Mouse (Mus musculus) embryo, embryonic 11.5 days (tissue): ENCODE results near the gene Pigt.
A peak's percentile ranks its signal among the peaks of the same experiment; 100 is the strongest.

Experiments
- DNase-seq: peaks from one replicate; pipeline ENCODE4 v3.0.0-alpha.2; 2012; ENCODE audit warnings: low read depth, low spot score

Gene Pigt

DNA sequence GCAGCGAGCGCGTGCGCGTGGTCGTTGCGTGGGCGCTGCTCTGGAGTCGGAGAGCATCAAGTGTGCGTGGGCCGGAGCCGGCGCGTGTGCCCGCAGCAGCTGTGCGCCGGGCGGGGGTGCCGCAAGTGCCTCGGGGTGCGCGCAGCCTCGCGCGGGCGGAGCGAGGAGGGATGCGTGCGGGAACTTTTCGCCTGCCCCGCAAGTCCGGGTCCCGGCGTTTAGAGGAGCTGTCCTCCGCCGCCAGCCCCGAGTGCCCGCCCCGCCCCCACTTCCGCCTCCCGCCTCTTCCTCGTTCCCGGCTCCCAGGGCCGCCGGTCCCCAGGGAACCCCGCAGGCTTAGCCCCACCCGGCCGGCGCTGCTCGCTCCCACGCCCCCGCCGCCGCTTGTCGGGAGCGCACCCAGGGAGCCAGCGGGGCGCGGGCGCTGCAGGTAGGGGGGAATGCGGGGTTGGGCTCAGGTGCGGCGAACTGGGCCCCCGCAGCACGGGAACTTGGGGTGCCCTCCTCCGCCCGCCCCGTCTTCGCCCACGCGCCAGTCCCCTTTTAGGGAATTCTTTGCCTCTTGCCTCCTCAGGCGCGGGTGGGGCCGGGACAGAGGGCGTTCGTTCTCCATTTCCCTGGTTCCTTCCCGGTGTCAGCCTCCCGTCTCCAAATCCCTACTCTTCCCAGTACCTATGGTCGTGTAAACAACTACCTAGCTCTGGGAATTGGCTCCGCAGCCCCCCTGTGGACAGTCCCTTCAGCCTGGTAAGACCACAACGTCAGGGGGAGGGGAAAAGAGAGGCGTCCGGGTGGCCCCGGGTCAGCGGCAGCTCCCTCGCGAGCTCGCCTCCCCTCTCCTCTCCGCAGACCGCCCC is 10.8 kb upstream of the Pigt start:
- no peak for DNase-seq

DNA sequence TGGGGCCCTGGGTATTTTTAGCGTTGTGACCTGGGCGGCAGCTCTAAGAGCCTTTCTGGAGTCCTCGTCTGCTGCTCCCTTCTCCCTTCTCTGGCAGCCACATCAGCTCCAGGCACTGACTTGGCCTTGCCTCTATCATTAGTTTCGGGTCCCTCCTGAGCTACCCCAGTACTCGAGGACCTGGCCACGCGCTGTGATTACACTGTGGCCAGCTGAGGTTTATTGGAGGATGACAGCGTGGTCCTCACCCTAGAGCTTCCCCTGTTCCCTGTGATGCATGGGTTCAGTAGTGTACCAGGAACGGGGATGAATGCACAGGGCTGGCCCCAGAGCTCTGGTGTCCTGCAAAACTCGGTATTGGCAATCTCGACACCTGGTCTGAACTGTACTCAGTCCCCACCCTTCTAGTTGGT is 10.2 kb upstream of the Pigt start:
- DNase-seq: no peak

GRCm38 (mm10) chr2:164487812-164488211 is 9.5 kb upstream of the Pigt start:
- no peak for DNase-seq

- no peak for DNase-seq
Measured at GRCm38 (mm10) chr2:164494126-164494525, 3.2 kb upstream of the Pigt start.

DNA sequence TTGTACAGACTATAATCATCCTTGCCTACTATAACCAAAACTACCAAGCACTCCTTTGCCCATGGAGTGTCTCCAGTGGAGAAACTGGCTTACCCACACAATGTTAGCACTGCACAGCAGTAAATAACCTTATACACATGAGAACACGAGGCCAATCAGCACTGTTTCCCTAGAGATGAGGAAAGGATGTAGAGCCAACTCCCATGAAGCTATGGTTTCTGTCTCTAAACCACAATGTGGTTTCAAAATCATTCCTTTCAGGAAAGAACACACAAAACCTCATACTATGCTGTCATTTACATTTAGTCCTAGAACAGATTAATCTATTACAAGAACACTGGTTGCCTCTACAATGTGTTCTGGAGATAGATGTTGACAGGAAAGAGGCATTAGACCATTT is 989 bp upstream of the Pigt start:
- DNase-seq: no peak

DNA sequence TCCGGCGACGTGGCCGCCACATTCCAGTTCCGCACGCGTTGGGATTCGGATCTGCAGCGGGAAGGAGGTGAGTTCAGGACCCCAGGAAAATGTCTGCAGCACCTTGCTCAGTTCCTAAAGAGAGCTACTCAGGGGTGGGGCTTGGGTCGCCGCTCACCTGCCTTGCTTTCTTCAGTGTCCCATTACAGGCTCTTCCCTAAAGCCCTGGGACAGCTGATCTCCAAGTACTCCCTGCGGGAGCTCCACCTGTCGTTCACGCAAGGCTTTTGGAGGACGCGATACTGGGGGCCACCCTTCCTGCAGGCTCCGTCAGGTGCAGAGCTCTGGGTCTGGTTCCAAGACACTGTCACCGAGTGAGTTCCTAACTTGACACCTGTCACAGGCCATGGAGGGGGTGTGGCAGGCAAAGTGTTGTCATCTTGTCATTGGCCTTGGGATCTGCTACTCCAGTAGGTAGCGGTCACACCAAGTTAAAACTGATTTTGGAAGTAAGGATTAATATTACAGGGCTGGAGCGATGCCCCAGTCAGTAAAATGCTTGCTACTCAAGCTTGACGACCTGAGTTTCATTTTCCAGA is 460 bp downstream of the Pigt start:
- no peak for DNase-seq

GRCm38 (mm10) chr2:164499317-164499716 is 2.0 kb downstream of the Pigt start:
- no peak for DNase-seq

GRCm38 (mm10) chr2:164500511-164500910 is 3.2 kb downstream of the Pigt start:
- no peak for DNase-seq

- DNase-seq: no peak
Measured at GRCm38 (mm10) chr2:164504919-164505318, 7.6 kb downstream of the Pigt start.

DNA sequence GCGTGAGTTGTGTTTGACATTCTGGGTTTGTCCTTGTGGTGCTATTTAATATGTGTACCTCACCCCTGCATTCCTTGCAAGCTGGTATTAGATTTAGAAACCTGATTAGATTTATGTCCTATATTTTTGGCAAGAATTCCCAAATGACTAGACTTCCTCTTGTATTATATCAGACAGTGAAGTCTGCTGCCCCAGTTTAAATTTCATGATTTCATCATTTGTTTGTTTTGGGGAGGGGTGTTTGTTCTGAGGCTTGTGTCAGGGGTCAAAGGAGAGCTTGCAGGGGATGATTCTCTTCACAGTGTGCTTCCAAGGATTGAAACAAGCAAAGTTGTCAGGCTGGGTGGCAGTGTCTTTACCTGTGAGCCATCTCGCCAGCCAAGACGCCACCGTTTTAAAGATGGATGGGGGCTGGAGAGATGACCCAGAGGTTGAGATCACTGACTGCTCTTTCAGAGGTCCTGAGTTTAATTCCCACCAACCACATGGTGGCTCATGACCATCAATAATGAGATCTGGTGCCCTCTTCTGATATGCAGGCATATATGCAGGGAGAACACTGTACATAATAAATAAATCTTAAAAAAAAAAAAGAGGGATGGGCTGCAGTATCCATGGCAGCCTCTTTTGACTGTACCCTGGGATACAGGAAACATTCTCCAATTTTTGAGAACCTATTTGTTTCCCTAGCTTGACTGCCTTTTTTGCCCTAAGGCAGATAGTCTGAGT is 8.5 kb downstream of the Pigt start:
- DNase-seq: no peak

- no peak for DNase-seq
Measured at GRCm38 (mm10) chr2:164507811-164508210, 10.5 kb downstream of the Pigt start.

GRCm38 (mm10) chr2:164510621-164511190 is 13.4 kb downstream of the Pigt start:
- DNase-seq: no peak

- DNase-seq: no peak
Measured at GRCm38 (mm10) chr2:164512121-164512909, 15.0 kb downstream of the Pigt start.

GRCm38 (mm10) chr2:164513389-164513788 is 16.1 kb downstream of the Pigt start:
- DNase-seq: no peak

GRCm38 (mm10) chr2:164514916-164515315 is 17.6 kb downstream of the Pigt start:
- DNase-seq: no peak

GRCm38 (mm10) chr2:164515897-164516296 is 18.6 kb downstream of the Pigt start:
- no peak for DNase-seq

GRCm38 (mm10) chr2:164516592-164516991 is 19.3 kb downstream of the Pigt start:
- DNase-seq: no peak

DNA sequence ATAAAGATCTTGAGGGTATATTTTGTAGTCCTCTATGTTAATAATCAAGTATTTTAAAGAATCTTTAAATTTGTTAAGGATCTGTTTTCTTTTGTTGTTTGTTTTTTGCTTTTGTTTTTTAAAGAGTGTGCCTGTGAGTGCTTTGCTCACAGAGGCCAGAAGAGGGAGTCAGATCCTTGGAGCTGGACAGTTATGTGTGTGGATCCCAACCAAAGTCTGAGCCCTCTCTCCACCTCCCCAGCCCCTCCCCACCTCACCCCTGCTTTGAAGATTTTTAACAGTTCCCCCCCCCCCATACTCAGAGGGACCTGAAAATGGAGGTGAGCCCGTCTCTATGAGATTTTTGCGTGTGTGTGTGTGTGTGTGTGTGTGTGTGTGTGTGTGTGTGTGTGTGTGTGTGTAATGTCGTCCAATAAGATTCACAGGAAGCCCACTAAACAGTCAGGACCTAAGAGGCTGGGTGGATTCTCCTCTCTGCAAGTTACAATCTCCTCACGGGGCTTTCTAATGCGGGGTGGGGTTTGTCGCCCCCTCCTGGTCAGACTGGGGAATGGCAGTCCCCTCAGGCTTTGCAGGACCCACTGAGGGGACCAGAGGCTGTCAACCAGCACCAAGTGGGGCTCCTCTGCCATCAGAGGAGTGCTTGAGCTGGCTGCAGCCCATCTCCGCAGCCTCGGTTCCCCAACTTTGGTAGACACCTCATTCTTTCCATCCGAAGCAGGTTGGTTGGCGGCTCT is 20.3 kb downstream of the Pigt start:
- DNase-seq: peak; percentile 35

GRCm38 (mm10) chr2:164518266-164519170 is 21.2 kb downstream of the Pigt start:
- DNase-seq: no peak

DNA sequence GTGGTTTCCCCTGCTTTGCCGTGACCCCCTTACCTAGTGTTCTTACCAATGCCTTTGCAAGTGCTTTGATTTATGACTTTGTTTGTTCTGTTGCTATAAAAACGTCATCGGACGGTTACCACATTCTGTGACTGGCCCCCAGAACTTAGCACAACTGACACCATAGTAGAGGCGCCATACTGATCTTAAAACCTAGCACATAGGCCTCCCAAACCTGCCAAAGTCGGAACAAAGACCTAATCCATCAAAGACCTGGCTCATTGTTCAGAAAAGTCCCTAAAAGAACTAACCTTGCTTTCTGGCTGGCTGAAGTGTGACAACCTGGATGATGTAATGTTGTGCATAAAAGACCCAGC is 21.8 kb downstream of the Pigt start:
- no peak for DNase-seq
